Mouse (Mus musculus) hindbrain, postnatal 0 days (tissue): ENCODE measurements around the gene Med9. TPM values are rescaled to one million over a fixed set of nuclear protein-coding genes. Genes with fewer than 3 reads are reported as not detected.

Experiments used
- ATAC-seq: fragments of 200-750 bp; cut with Nextera tagmentation; 2 replicates; pipeline ENCODE4 v1.8.0; 2017; ENCODE audit warnings: mild to moderate bottlenecking, moderate TSS enrichment, moderate library complexity
- DNase-seq: peaks from one replicate; pipeline ENCODE4 v3.0.0-alpha.2; 2015; ENCODE audit warnings: low spot score
- H3K27ac ChIP-seq: fragments of 300-500 bp; sonication (generic); 2 replicates; pipeline ENCODE4 v1.5.1; 2014; ENCODE audit warnings: mild to moderate bottlenecking
- H3K27me3 ChIP-seq: fragments of 300-500 bp; sonication (generic); 2 replicates; pipeline ENCODE4 v1.6.1; 2014; ENCODE audit warnings: low read length, mixed read lengths; ENCODE audit not compliant: insufficient read depth
- H3K36me3 ChIP-seq: fragments of 300-500 bp; sonication (generic); 2 replicates; pipeline ENCODE4 v1.6.1; 2014; ENCODE audit warnings: low read length, mixed read lengths; ENCODE audit not compliant: insufficient read depth
- H3K4me1 ChIP-seq: fragments of 300-500 bp; sonication (generic); 2 replicates; pipeline ENCODE4 v1.6.1; 2014; ENCODE audit warnings: antibody characterized with exemption, low read length, mixed read lengths; ENCODE audit not compliant: insufficient read depth
- H3K4me2 ChIP-seq: fragments of 300-500 bp; sonication (generic); 2 replicates; pipeline ENCODE4 v1.6.1; 2014; ENCODE audit warnings: low read depth, mild to moderate bottlenecking, low read length, moderate library complexity, mixed read lengths
- H3K4me3 ChIP-seq: fragments of 300-500 bp; sonication (generic); 2 replicates; pipeline ENCODE4 v1.5.1; 2014; ENCODE audit warnings: low read length
- H3K9ac ChIP-seq: fragments of 300-500 bp; sonication (generic); replicated peaks from 2 replicates; pipeline ENCODE4 v1.6.1; 2014; ENCODE audit warnings: mild to moderate bottlenecking, low read length, moderate library complexity, mixed read lengths
- H3K9me3 ChIP-seq: fragments of 300-500 bp; sonication (generic); 2 replicates; pipeline ENCODE4 v1.6.1; 2016; ENCODE audit warnings: low read length, mixed read lengths
- CTCF ChIP-seq: IDR thresholded peaks from 2 replicates; pipeline ENCODE4 v1.5.1; 2016; ENCODE audit warnings: antibody characterized with exemption, control low read depth, low read depth
- WGBS: fragments of 180-500 bp; shearing (Covaris S2); extraction: QIAGEN DNeasy Blood & Tissue Kit; methylation state at CpG from one replicate; pipeline ENCODE4 v1.1.7; 2014; 5-methylcytosine and 5-hydroxymethylcytosine counted together
- polyA plus RNA-seq: library from polyadenylated mRNA; unstranded; fragments of >200 nt; fragmentation: Nextera tagmentation; extraction: Ambion mirVana; gene quantifications from 2 replicates; pipeline ENCODE4 v1.2.1, GENCODE M21; 2015
- total RNA-seq: library from RNA; depleted of rRNA; stranded (reverse); fragments of >200 nt; gene quantifications from 2 replicates; pipeline ENCODE4 v1.2.3, GENCODE M21; 2014

Gene Med9
- total and polyA plus RNA-seq, 2 experiments from 2014 or later, result 34.1 to 39.7 TPM

DNA sequence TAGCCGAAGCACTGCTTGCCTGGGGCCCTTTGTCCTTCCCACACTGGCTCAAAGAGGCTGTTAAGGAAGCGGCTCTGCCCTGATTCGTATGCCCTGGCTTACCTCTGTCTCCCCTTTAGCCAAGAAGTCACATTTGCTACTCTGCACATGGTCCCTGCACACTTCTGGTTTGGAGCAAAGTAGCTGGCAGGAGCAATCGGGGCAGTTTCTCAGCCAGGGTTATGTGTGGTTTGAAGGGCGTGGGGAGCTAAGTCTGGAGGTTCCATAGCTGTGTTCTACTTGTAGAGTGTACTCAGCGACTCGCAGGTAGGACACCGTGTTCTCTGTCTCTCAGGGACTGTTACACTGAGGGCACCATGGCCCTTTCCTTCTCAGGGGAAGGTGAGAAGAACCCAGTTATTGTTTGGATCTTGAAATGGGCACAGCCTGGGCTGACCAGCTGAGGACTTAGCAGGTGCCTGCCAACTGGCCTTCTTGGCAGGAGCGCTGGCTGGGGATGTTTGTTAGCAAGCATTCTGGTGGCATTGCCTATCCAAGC, 13.4 kb downstream of the Med9 start:
- 85% methylated on average over 9 of the region's 9 CpGs for WGBS
- DNase-seq, result no peak
- no peak for ATAC-seq

DNA sequence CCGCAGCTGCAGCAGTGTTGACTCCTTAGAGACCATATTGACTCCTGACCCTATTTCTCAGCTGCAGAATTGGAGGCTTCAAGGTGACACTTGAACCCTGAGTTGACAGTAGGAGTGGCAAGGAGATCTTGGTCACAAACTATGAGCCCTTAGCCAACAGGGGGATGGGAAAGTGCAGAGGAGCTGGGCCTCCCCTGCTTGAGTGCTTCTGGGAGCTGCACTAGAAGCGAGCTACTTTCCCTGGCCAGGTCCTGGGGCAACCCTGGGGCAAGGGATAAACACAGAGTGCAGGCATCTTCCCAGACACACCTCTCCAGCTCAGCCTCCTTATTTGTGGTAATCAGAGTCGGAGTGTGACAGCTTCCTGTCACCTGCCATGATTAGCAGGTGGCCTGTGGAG, 14.6 kb downstream of the Med9 start:
- DNase-seq, result no peak
- no peak for ATAC-seq
- H3K4me1 ChIP-seq, result peaks cover 10% of the 10 kb centered on the region
- 89% methylated on average over 3 of the region's 3 CpGs for WGBS
- H3K27ac ChIP-seq, result no peak overlapping the region
- H3K9me3 ChIP-seq, result no peaks in the 10 kb centered on the region
- H3K4me2 ChIP-seq, result no peak overlapping the region
- no peak overlapping the region for H3K4me3 ChIP-seq
- 0 out of 2 replicates have a peak, but pooled peaks cover 3% of the 10 kb centered on the region for H3K27me3 ChIP-seq
- H3K36me3 ChIP-seq, result peaks cover 15% of the 10 kb centered on the region; the same call in 1 of the 2 replicates
- no peak overlapping the region for H3K9ac ChIP-seq
- TF ChIP-seq CTCF, result no peak

More for the DNA sequence above, 13.4 kb downstream of the Med9 start:
- TF ChIP-seq CTCF, result no peak
- H3K36me3 ChIP-seq, result peaks cover 15% of the 10 kb centered on the region; the same call in 1 of the 2 replicates
- H3K27me3 ChIP-seq, result 0 out of 2 replicates have a peak, but pooled peaks cover 3% of the 10 kb centered on the region
- H3K4me2 ChIP-seq, result no peak overlapping the region
- no peak overlapping the region for H3K9ac ChIP-seq
- no peak overlapping the region for H3K27ac ChIP-seq
- no peaks in the 10 kb centered on the region for H3K9me3 ChIP-seq
- peaks cover 10% of the 10 kb centered on the region for H3K4me1 ChIP-seq
- no peak overlapping the region for H3K4me3 ChIP-seq

GRCm38 (mm10) chr11:59963364-59964162, 15.6 kb downstream of the Med9 start:
- ATAC-seq, result no peak
- TF ChIP-seq CTCF, result no peak
- 0 out of 2 replicates have a peak, but pooled peaks cover 3% of the 10 kb centered on the region for H3K27me3 ChIP-seq
- H3K36me3 ChIP-seq, result peaks cover 15% of the 10 kb centered on the region; the same call in 1 of the 2 replicates
- peak overlapping the region; percentile 42 for H3K4me3 ChIP-seq
- H3K4me1 ChIP-seq, result peaks cover 10% of the 10 kb centered on the region
- 0 out of 2 replicates have a peak overlapping the region, but pooled peaks have one; percentile 23 for H3K9ac ChIP-seq
- peak; percentile 30 for DNase-seq
- 4% methylated on average over 34 of the region's 34 CpGs for WGBS
- no peaks in the 10 kb centered on the region for H3K9me3 ChIP-seq
- H3K4me2 ChIP-seq, result peak overlapping the region; percentile 88
- no peak overlapping the region for H3K27ac ChIP-seq

DNA sequence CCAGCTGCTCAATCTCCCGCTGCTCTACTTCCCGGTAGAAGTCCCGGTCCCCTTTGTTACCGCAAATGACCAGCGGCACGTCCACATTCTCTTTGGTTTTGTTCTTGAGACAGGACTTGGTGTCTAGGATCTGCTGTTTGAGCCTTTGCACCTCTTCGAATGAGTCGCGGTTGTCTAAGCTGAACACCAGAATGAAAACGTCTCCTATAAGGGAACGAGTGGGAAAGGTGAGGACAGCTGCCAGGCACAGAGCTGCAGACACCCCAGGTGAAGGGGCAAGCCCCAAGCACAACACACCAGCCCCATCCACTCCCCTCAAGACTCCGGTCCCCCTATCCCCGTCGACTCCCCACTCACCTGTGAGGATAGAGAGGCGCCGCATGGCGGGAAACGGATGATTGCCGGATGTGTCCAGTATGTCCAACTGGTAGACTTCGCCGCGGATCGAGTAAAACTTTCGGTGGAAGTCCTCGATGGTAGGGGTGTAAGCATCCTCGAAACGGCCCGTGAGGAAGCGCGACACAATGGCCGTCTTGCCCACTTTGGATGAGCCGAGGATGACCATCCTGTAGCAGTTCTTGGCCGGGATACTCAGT, 16.3 kb downstream of the Med9 start:
- Histone ChIP-seq H3K4me2 (peak overlapping the region; percentile 88), H3K9me3 (no peaks in the 10 kb centered on the region), H3K4me1 (peaks cover 10% of the 10 kb centered on the region), H3K27me3 (0 out of 2 replicates have a peak, but pooled peaks cover 3% of the 10 kb centered on the region), H3K9ac (peak overlapping the region; percentile 37; the same call in 1 of the 2 replicates), H3K27ac (no peak overlapping the region), H3K4me3 (peak overlapping the region; percentile 42), H3K36me3 (peaks cover 15% of the 10 kb centered on the region; the same call in 1 of the 2 replicates)
- no peak for TF ChIP-seq CTCF
- DNase-seq (no peak), ATAC-seq (no peak)
- 4% methylated on average over 33 of the region's 33 CpGs for WGBS

DNA sequence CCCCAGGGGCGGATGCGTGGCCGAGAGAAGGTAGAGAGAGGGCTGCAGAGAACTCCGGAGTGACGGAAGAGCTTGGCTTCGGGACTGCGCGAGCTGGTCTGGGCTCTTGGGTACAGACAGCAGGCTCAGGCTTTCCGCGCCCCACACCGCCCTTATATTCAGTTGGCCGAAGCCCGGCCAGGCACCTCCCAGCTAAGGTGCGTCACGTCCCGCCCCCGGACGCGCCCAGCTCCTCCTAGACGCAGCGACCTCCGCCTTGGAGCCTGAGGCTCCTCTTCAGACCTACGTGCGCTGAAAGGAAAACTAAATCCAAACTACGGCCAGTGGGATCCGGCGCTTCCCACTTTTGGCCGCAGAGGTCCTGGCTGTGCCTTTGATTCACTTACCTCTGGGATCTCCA, 16.8 kb downstream of the Med9 start, which contains the start of gene Rasd1:
TSS of gene Rasd1 (minus strand) at position 127 of the 400 bp plus-strand sequence.
- 0 out of 2 replicates have a peak, but pooled peaks cover 3% of the 10 kb centered on the region for H3K27me3 ChIP-seq
- no peak within 1 kb of the TSS for H3K27ac ChIP-seq
- no peak for TF ChIP-seq CTCF
- peaks cover 10% of the 10 kb centered on the region for H3K4me1 ChIP-seq
- peak within 1 kb of the TSS; percentile 88 for H3K4me2 ChIP-seq
- H3K9me3 ChIP-seq, result no peaks in the 10 kb centered on the region
- WGBS, result under 1% methylated on average over 28 of the region's 28 CpGs
- peak within 1 kb of the TSS; percentile 37 for H3K9ac ChIP-seq
- DNase-seq, result peak; percentile 62
- peaks cover 15% of the 10 kb centered on the region; the same call in 1 of the 2 replicates for H3K36me3 ChIP-seq
- peak within 1 kb of the TSS; percentile 42 for H3K4me3 ChIP-seq
- ATAC-seq, result peak; percentile 63
